Comparison of ENCODE assay signal across 10 mouse cellular contexts in the genomic region with DNA sequence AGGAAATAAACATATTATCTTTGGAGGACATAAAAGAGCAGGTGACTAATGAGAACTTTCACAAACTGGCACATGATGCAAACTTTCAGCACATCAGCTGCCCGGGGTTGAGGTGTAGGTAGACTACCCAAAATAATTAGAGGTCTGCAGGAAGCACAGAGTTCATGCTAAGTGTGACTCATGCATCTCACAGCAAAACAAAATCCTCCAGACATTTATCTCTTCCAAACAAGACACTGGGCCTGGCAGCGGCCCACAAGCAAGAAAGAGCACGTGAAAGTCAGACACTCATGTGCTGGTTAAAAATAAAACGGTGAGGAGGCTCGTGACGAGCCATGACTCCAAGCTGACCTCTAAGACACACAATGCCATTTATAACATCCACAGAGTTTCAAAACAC.
DNase-seq lines count a peak whose midpoint lies in the region; ATAC-seq and TF ChIP-seq lines count a peak whose summit lies in the region.
"Had no signal": no experiment of that assay in that cellular context is flagged by ENCODE, and none has a peak within 500 bp of the region (broad histone marks: within the 10 kb centered on the region; RNA-seq: fewer than 3 reads in every experiment).

No protein-coding gene starts in this region.

- no peak for TF ChIP-seq POLR2A in embryonic fibroblast, embryonic 13.5 days (IDR thresholded peaks at IDR 0.05; ENCODE audit: low read depth, low read length)

- no peak overlapping the region for H3K9ac ChIP-seq in kidney, embryonic 16.5 days (replicated peaks; ENCODE audit: low read length)
- no peak overlapping the region for H3K9ac ChIP-seq in heart, embryonic 15.5 days
- no peak overlapping the region for H3K9ac ChIP-seq in hindbrain, embryonic 12.5 days
- H3K9ac ChIP-seq: lung, embryonic 14.5 days had no signal

- no peaks in the 10 kb centered on the region for H3K36me3 ChIP-seq in kidney, embryonic 16.5 days (ENCODE audit: insufficient read depth, low read length)
- no peaks in the 10 kb centered on the region for H3K36me3 ChIP-seq in heart, embryonic 15.5 days
- no peaks in the 10 kb centered on the region for H3K36me3 ChIP-seq in embryonic facial prominence, embryonic 10.5 days (replicated peaks)
- H3K36me3 ChIP-seq in hindbrain, embryonic 12.5 days: no peaks in the 10 kb centered on the region

- DNase-seq in kidney, adult 18-20 months: peak; percentile 52
- no peak for DNase-seq in layer of hippocampus, adult 11-12 months (ENCODE audit: low spot score)
- DNase-seq in embryonic facial prominence, embryonic 10.5 days (ENCODE audit: low spot score): no peak
- DNase-seq: lung, embryonic 14.5 days; thymus, adult 2 months had no signal

- H3K27ac ChIP-seq in kidney, embryonic 16.5 days (ENCODE audit: low read length): no peak overlapping the region
- H3K27ac ChIP-seq in embryonic fibroblast, embryonic 13.5 days (ENCODE audit: insufficient read depth, low read length): 0 out of 2 replicates have a peak overlapping the region, but pooled peaks have one; percentile 7
- H3K27ac ChIP-seq in heart, embryonic 15.5 days: peak overlapping the region; percentile 83
- H3K27ac ChIP-seq in embryonic facial prominence, embryonic 10.5 days (replicated peaks): no peak overlapping the region
- H3K27ac ChIP-seq in hindbrain, embryonic 12.5 days: no peak overlapping the region

- H3K4me3 ChIP-seq in kidney, embryonic 16.5 days (ENCODE audit: low read length): no peak overlapping the region
- H3K4me3 ChIP-seq in embryonic fibroblast, embryonic 13.5 days (ENCODE audit: insufficient read depth, low read length): no peak overlapping the region
- no peak overlapping the region for H3K4me3 ChIP-seq in heart, embryonic 15.5 days
- no peak overlapping the region for H3K4me3 ChIP-seq in embryonic facial prominence, embryonic 10.5 days
- no peak overlapping the region for H3K4me3 ChIP-seq in hindbrain, embryonic 12.5 days

- WGBS in kidney, embryonic 16.5 days: 49% methylated on average over 6 of the region's 6 CpGs
- 15% methylated on average over 6 of the region's 6 CpGs for WGBS in heart, embryonic 15.5 days
- 81% methylated on average over 6 of the region's 6 CpGs for WGBS in embryonic facial prominence, embryonic 10.5 days
- 83% methylated on average over 6 of the region's 6 CpGs for WGBS in hindbrain, embryonic 12.5 days

- no peak overlapping the region for H3K4me2 ChIP-seq in kidney, embryonic 16.5 days (replicated peaks; ENCODE audit: low read depth, low read length)
- no peak overlapping the region for H3K4me2 ChIP-seq in heart, embryonic 15.5 days
- no peak overlapping the region for H3K4me2 ChIP-seq in hindbrain, embryonic 12.5 days (replicated peaks)
- H3K4me2 ChIP-seq: lung, embryonic 14.5 days had no signal

- H3K27me3 ChIP-seq in kidney, embryonic 16.5 days (ENCODE audit: insufficient read depth, low read length): no peaks in the 10 kb centered on the region
- no peaks in the 10 kb centered on the region for H3K27me3 ChIP-seq in heart, embryonic 15.5 days
- H3K27me3 ChIP-seq in embryonic facial prominence, embryonic 10.5 days (replicated peaks; ENCODE audit: low read depth, poor library complexity, severe bottlenecking): no peaks in the 10 kb centered on the region
- H3K27me3 ChIP-seq in hindbrain, embryonic 12.5 days: no peaks in the 10 kb centered on the region

- TF ChIP-seq CTCF in embryonic fibroblast, embryonic 13.5 days (IDR thresholded peaks at IDR 0.05; ENCODE audit: borderline replicate concordance, insufficient read depth, low read length): no peak

- no peak for ATAC-seq in kidney, embryonic 16.5 days (ENCODE audit: low FRiP score, low TSS enrichment)
- ATAC-seq in heart, embryonic 15.5 days (replicated peaks; ENCODE audit: insufficient number of reproducible peaks, insufficient read depth, low FRiP score, low read depth): peak; percentile 83
- peak; percentile 77 for ATAC-seq in megakaryocyte-erythroid progenitor cell, adult 5-6 weeks (replicated peaks; ENCODE audit: low FRiP score, low TSS enrichment, poor library complexity, severe bottlenecking)
- ATAC-seq in hindbrain, embryonic 12.5 days (ENCODE audit: low FRiP score): no peak

- H3K9me3 ChIP-seq in kidney, embryonic 16.5 days (ENCODE audit: low read length): no peaks in the 10 kb centered on the region
- no peaks in the 10 kb centered on the region for H3K9me3 ChIP-seq in heart, embryonic 15.5 days (replicated peaks)
- no peaks in the 10 kb centered on the region for H3K9me3 ChIP-seq in embryonic facial prominence, embryonic 10.5 days
- H3K9me3 ChIP-seq in hindbrain, embryonic 12.5 days (replicated peaks): no peaks in the 10 kb centered on the region

- H3K4me1 ChIP-seq in kidney, embryonic 16.5 days (ENCODE audit: insufficient read depth, low read length): peaks cover 4% of the 10 kb centered on the region; the same call in 1 of the 2 replicates
- H3K4me1 ChIP-seq in embryonic fibroblast, embryonic 13.5 days (ENCODE audit: control insufficient read depth, insufficient read depth, low read length): peaks cover 6% of the 10 kb centered on the region
- peaks cover 17% of the 10 kb centered on the region for H3K4me1 ChIP-seq in heart, embryonic 15.5 days (replicated peaks)
- H3K4me1 ChIP-seq in embryonic facial prominence, embryonic 10.5 days: peaks cover 4% of the 10 kb centered on the region; the same call in 1 of the 2 replicates
- no peaks in the 10 kb centered on the region for H3K4me1 ChIP-seq in hindbrain, embryonic 12.5 days

Comparison
In these comparisons a context has a peak if more than half of its experiments do, and no peak if none do; other contexts are left out.
1. ATAC-seq: peak in heart, embryonic 15.5 days (single experiment) and megakaryocyte-erythroid progenitor cell, adult 5-6 weeks (single experiment); none in kidney, embryonic 16.5 days (single experiment) and hindbrain, embryonic 12.5 days (single experiment).
2. H3K27ac ChIP-seq: peak in embryonic fibroblast, embryonic 13.5 days (single experiment) and heart, embryonic 15.5 days (single experiment); none in kidney, embryonic 16.5 days (single experiment), embryonic facial prominence, embryonic 10.5 days (single experiment) and hindbrain, embryonic 12.5 days (single experiment).